Mouse (Mus musculus): ENCODE results near the gene Ints7.

DNA sequence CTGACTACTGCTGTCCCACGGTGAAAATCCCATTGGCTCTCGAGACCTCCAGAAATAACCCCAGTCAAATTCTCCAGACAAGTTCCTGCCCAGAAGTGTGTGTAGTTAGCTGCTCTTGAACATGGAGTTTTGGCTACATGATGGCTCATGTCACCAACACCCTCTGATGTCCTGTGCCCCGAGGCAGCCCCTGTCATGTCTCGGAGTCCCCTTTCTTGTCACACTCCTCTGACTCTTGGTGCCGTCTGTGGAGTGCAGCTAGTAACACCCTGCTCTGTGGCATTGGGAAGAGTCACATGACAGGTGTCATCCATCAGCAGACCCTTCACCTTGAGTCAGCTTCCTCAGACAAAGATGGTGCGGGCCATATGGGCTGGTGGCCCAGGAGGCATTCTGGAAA lies 49.6 kb downstream of the Ints7 start:
- TF ChIP-seq CTCF (IDR thresholded peaks at IDR 0.05; ENCODE audit: borderline replicate concordance, extremely low read depth, insufficient read depth, insufficient read length) (no peak), POLR2A (IDR thresholded peaks at IDR 0.05; ENCODE audit: borderline replicate concordance, extremely low read depth, insufficient read depth, insufficient read length, poor library complexity, severe bottlenecking) (no peak)
